Mouse (Mus musculus) layer of hippocampus, adult 8-10 months (tissue): Measurements from ENCODE around the gene Ly6g5b. TPM values are rescaled to one million over a fixed set of nuclear protein-coding genes. Genes with fewer than 3 reads are reported as not detected.

Experiments
- DNase-seq, 2 experiments: peaks; one replicate each; pipeline ENCODE4 v3.0.0; 2022; ENCODE audit warnings: low spot score in 2 of 2
- total RNA-seq, 4 experiments: library from RNA; stranded (reverse); gene quantifications; 2 replicates each; pipeline ENCODE4 v1.2.4; 2022

Ly6g5b gene
- total RNA-seq, 4 experiments from 2014 or later, result 0.27 to 0.83 (median 0.63) TPM

- DNase-seq, result no peak
Measured at GRCm38 (mm10) chr17:35106522-35106921, 8.7 kb downstream of the Ly6g5b start.

GRCm38 (mm10) chr17:35105740-35106389, 9.4 kb downstream of the Ly6g5b start:
- no peak for DNase-seq

- DNase-seq, result no peak
Measured at GRCm38 (mm10) chr17:35104754-35105153, 10.5 kb downstream of the Ly6g5b start.

- DNase-seq, result no peak
Measured at GRCm38 (mm10) chr17:35104079-35104478, 11.1 kb downstream of the Ly6g5b start.

- no peak for DNase-seq
Measured at GRCm38 (mm10) chr17:35103221-35103690, 12.0 kb downstream of the Ly6g5b start.

GRCm38 (mm10) chr17:35102299-35102698, 12.9 kb downstream of the Ly6g5b start:
- no peak for DNase-seq

- no peak for DNase-seq
Measured at GRCm38 (mm10) chr17:35101161-35101560, 14.1 kb downstream of the Ly6g5b start.

- no peak for DNase-seq
Measured at GRCm38 (mm10) chr17:35100196-35100765, 14.9 kb downstream of the Ly6g5b start.

- DNase-seq, result peak in 1 of 2 experiments; percentile 31
Measured at GRCm38 (mm10) chr17:35097164-35097655, 18.0 kb downstream of the Ly6g5b start.

GRCm38 (mm10) chr17:35096597-35096996, 18.6 kb downstream of the Ly6g5b start:
- DNase-seq, result no peak

GRCm38 (mm10) chr17:35094475-35095365, 20.5 kb downstream of the Ly6g5b start:
- DNase-seq, result no peak

GRCm38 (mm10) chr17:35092403-35093198, 22.6 kb downstream of the Ly6g5b start:
- no peak for DNase-seq

- no peak for DNase-seq
Measured at GRCm38 (mm10) chr17:35090166-35090932, 24.9 kb downstream of the Ly6g5b start.

- peak; percentile 91 to 95 for DNase-seq
Measured at GRCm38 (mm10) chr17:35088825-35089644, 26.2 kb downstream of the Ly6g5b start, which contains the start of gene Abhd16a. Gene Abhd16a (plus strand): TSS chr17:35089263.

- DNase-seq, result no peak
Measured at GRCm38 (mm10) chr17:35088151-35088550, 27.1 kb downstream of the Ly6g5b start.

GRCm38 (mm10) chr17:35085208-35085865, 29.9 kb downstream of the Ly6g5b start, which contains the start of gene Ly6g6f:
Gene Ly6g6f (minus strand): TSS chr17:35085610.
- no peak for DNase-seq

GRCm38 (mm10) chr17:35083929-35084497, 31.2 kb downstream of the Ly6g5b start:
- DNase-seq, result no peak

GRCm38 (mm10) chr17:35082841-35083576, 32.2 kb downstream of the Ly6g5b start:
- DNase-seq, result no peak
